Mouse (Mus musculus) neutrophil, adult 5-6 weeks (primary cell): ENCODE results near the gene Gng7. TPM values are rescaled to one million over a fixed set of nuclear protein-coding genes. Genes with fewer than 3 reads are reported as not detected.

ENCODE experiments used
- ATAC-seq: fragments of 151-379, 151-347 bp; 2 replicates; pipeline ENCODE4 v1.8.0; 2017; ENCODE audit warnings: mild to moderate bottlenecking, moderate TSS enrichment; ENCODE audit not compliant: insufficient number of reproducible peaks, poor library complexity, low FRiP score, severe bottlenecking; ENCODE audit errors: extremely low read depth
- total RNA-seq: library from RNA; stranded (forward); fragments of 200-1000 nt; gene quantifications from 2 replicates; pipeline ENCODE4 v1.2.3, GENCODE M21; 2017

Gene Gng7
- total RNA-seq, 1 experiment from 2014 or later: not detected

GRCm38 (mm10) chr10:80915736-80916135 lies 99.0 kb downstream of the Gng7 start:
- no peak for ATAC-seq

- no peak for ATAC-seq
These were observed 99.5 kb downstream of the Gng7 start for GRCm38 (mm10) chr10:80915260-80915659.

- ATAC-seq: peak; percentile 10; the same call in 1 of the 2 replicates
These were observed 100.5 kb downstream of the Gng7 start for GRCm38 (mm10) chr10:80914253-80914656.

DNA sequence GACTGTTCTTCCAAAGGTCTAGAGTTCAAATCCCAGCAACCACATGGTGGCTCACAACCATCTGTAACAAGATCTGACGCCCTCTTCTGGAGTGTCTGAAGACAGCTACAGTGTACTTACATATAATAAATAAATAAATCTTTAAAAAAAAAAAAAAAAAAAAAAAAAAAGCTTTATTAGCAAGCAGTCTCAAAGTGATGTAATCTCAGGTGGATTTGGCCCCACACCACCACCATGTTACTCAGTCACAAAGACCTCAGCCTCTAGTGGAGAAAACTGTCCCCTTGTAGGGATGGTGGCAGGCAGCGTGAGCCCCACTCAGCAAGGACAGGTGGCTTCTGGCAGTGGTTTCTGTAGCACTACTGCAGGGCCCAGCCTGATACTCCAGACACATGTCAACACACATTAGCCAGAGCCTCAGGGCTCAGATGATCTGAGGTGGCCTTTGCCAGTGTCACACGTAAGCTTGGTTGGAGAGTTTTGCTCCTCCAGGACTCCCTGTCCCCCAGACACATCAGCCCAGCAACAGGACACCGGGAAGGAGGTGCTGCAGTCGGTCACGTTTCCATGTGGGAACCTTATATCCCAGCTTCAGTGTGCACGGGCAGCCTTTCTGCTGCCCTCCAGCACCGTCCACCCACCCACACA lies 101.3 kb downstream of the Gng7 start:
- ATAC-seq: no peak

DNA sequence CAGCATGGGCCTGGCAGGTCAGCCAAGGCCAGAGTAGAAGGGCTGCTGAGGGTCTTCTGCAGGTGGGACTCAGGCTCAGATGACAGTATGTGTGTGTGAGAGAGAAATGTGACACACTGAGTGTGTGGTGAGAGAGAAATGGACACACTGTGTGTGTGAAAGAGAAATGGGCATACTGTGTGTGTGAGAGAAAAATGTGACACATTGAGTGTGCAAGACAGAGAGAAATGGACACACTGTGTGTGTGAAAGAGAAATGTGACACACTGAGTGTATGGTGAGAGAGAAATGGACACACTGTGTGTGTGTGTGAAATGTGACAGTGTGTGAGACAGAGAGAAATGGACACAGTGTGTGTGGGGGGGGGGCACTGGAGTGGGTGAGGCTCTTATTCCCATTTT lies 102.9 kb downstream of the Gng7 start:
- no peak for ATAC-seq

DNA sequence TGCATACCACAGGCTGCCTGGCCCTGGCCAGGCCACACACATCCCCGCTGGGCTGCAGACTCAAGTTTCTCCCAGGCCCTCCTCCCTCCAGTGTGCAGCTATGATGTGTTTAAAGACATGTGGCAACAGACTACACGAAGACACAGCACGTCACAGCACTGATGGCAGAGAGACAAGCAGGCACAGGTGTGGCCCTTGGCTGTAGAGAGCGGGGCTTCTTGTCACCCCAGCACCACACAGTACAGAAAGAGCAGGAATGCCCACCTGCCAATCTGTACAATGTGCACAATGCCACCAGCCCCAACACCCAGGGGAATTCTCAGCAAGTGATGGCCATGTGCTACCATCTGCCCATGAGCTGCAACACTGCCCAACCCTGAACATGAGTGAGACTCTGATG lies 103.4 kb downstream of the Gng7 start:
- ATAC-seq: no peak

GRCm38 (mm10) chr10:80909375-80910162 lies 105.2 kb downstream of the Gng7 start:
- no peak for ATAC-seq

- no peak for ATAC-seq
These were observed 110.0 kb downstream of the Gng7 start for GRCm38 (mm10) chr10:80904709-80905108.

GRCm38 (mm10) chr10:80904004-80904693 lies 110.6 kb downstream of the Gng7 start:
- ATAC-seq: no peak

DNA sequence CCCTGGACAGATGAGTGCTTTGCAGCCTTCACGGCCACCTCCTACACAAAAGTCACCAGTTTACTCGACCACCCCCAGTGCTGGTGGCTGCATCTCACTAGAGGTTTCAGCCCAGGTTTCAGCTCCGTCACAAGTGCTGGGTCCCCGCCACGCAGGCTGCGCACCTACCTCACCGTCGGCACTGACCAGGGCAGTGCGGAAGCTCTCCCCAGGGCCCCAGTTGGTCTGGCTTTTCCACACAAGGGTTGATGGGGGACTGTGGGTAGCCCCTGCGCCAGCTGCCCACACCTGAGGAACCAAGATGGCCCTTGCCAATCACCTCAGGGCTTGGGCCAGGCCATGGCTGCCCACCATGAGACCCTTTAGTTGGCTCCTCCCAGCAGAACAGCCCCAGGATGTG lies 111.5 kb downstream of the Gng7 start:
- no peak for ATAC-seq

DNA sequence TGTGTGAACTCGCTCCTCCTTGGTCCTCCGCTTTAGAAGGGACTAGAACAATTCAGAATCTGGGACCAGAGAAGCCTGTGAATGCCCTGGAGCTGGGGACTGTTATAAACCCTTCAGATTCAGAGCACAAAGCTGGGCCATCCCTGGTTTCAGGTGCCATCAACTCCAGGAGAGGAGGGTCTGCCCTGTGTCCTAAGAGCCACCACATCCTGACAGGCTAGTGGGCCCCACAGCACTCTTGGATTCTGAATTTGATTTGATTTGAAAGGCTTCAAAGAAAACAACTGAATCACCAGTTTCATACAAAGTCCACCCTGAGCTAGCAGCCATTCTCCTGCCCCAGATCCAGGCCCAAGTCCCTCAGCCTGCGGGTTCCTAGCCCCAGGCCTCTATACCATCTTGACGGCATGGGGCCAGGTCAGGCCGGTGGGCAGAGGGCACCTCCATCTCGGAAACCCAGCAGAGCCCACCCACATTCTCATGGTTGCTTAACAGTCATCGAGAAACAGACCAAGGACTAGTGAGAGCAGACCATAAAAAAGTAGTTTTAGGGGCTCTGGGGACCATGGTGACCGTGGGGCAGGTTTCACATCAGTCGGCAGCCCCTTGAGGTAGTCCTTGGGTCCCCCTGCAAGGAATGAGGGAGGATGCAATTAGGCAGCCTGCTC lies 112.3 kb downstream of the Gng7 start:
- no peak for ATAC-seq

GRCm38 (mm10) chr10:80901409-80902272 lies 113.1 kb downstream of the Gng7 start:
- no peak for ATAC-seq

- peak; percentile 91 for ATAC-seq
These were observed 114.2 kb downstream of the Gng7 start, which contains the start of gene Timm13 for GRCm38 (mm10) chr10:80900318-80901247. TSS of gene Timm13 (minus strand) at chr10:80900969.

- ATAC-seq: no peak
These were observed 115.0 kb downstream of the Gng7 start for GRCm38 (mm10) chr10:80899591-80900317.

- no peak for ATAC-seq
These were observed 115.7 kb downstream of the Gng7 start for GRCm38 (mm10) chr10:80899074-80899473.
